Mouse (Mus musculus): ENCODE results near the gene Dhx40.

Gene Dhx40

DNA sequence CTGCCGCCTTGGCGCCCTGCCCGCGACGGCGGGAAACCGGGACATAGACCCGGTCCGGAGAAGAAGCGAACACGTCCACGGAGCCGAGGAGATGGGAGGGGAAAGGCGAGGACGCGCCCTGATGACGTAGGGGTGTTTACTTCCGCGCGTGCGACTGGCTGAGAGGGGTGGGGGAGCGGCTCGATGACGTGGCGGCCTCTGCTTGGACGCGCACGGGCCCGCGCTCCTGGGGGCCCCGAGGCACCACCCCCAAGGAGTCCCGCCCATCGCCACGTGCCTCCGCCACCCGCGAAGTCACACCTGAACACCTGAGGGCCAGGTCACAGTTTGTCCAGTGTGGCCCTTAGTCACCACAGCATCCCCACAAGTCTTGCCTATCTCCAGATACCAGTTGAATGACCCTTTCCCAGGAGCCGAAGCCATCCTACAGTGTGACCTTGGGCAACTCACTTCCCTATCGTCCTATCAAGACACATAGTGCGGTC is at the start of gene Dhx40:
Gene Dhx40, minus strand, starts transcription at position 242 of the 485 bp plus-strand sequence.
- peak; percentile 97 to 98 for DNase-seq

DNA sequence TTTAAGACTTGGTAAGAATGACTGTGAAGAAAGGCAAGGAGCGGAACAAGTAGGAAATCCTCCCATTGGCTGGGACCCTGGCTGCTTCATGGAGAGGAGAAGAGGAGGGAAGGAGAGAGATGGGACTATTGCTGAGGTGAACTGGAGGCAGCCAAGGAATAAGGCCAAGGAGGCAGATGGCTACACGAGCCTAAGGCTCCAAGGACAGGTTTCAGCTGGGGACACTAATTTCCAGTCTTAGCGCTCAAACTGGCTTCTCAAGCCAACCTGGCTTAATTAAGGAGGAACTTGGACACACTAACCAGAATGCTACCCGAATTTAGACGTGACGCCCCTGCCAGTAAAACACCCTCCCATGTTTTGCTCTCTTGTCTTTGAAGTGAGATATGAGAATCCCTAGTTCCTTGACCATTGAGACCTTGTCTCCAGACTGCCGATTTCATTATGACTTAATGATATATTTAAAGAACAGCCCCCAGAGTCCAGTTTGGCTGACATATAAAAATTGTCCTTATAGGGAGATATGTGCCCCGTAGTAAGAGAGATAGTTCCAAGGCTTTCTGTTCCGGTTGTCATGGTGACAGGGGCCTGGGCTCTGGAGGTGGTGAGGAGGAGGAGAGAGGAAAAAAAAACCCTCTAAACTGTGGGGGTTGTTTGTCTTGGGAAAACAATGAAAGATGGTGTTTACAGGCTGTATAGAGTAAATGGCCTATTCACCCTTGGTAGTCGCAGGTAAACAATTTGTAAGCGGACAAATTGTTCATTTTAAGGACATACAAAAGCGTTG is 48.3 kb upstream of the Dhx40 start:
- DNase-seq, result peak; percentile 69 to 78

DNA sequence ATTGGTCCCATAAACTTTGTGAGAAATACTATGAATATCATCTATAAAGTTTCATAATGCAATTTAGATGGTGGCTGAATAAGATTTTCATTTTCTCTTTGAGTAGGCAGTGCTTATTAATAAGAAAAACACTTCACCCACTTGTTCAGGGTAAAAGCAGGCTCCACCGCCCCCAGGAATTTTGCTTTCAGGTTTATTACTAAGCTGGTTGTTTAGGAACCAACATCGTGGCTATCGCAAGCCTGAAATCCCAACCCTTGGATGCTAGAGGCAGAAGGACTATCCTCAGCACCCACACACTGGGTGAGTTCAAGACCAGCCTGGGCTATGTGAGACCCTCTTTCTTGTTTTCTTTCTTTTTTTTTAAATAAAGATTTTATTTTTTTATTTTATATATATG is 45.5 kb upstream of the Dhx40 start:
- no peak for DNase-seq

- DNase-seq, result peak; percentile 51 to 57
These were observed 45.0 kb upstream of the Dhx40 start for GRCm38 (mm10) chr11:86852534-86853054.

DNA sequence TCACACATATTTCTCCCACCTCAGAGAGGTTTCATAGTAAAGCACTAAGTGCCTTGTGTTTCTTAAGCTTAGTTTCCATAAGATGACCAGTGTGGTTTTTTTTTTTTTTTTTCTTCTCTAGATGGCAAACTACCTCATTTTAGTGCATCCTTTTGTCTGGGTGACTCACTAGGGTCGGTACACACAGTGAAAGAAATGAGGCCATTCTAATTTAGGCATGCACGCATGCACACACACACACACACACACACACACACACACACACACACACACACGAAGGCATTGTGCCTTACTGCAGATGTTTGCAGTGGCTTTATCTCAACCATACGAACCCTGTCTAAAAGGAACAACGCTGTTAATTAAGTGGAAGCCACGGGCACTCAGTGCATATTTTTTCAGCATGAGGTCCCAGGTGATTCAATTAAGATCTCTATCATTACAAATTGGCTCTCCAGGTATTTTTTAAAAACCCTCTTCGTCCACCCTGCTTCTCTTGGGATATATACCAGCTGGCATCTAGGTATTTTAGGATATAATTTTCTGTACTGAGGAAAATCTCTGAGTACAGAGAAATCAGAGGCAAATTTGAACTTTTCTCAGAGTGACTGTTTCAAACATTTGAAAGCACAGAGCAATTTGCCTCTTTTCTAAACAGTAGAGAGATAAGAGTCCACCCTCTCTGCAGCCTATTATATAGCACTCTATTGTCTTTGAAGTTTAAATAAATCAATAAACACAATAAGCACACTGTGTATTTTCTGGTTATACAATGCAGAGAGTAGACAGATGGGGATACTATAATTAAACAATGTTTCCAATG is 44.4 kb upstream of the Dhx40 start:
- DNase-seq, result peak; percentile 33 to 38

DNA sequence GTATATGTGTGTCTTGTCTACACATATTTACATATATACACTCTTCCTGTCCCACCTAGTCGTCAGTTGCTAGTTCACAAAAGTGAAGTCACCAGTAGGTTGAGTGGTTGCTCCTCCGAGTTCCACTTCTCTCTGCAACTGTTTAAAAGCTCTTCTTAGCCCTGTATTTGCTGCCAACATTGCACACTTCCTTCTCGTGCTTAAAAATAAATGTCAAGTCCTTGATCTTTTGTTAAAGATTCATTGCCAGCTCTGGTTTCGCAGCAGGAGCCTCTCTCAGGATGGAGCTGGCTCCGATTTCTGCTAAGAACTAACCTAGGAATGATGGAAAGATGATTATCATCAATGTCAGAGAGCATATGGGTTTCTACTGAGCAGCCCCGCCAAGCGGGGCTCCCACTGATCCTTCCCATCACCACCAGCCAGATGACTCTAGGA is 43.7 kb upstream of the Dhx40 start:
- DNase-seq, result peak; percentile 76 to 83

DNA sequence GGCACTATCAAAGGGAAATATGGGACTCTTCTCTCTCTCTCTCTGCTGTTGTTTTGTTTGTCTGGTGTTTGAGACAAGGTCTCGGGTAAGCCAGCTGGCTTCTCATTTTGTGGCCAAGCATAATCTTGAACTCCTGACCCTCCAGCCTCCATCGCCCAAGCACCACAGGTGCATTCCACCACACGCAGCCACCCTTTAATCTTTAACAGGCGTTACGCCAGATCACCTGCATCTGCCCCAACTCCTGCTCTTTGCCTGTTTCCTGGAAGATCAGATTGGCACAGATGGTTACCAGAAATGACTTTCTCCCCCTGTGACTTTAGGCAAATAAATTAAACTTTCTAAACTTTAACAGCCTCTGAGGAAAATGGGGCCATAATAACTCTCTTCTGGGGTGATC is 36.3 kb upstream of the Dhx40 start:
- no peak for DNase-seq

GRCm38 (mm10) chr11:86841261-86841660 is 33.7 kb upstream of the Dhx40 start:
- DNase-seq, result no peak

DNA sequence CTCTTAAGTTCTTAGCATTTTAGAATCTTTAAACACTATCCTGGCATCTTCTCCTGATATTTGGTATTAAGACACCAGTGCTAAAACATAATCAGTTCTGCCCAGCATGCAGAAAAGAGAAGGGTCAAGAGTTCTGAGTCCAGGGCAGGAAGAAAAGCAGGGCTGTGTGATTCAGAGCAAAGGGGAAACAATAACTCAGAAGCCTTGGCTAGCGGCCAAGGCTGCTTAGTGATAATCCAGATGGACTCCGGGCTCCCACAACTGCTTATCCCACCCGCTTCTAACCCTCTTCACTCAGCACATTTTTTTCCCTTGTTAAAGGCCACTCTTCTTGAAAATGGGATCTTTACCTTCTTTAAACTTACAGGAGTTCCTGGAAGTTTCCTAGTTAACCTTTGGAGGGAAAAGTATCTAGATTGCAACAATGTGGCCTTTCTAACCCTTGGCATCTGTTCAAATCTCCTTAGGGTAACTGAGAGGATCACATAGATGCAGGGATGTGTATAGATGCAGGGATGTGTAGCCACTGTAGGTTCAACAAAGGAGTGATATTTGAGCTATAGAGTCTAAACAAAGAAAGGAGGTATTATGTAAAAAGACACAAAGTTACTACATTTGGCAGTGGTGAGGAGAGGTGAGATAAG is 33.1 kb upstream of the Dhx40 start:
- DNase-seq, result peak; percentile 51 to 61

- no peak for DNase-seq
These were observed 32.3 kb upstream of the Dhx40 start for GRCm38 (mm10) chr11:86839716-86840447.

- no peak for DNase-seq
These were observed 31.2 kb upstream of the Dhx40 start for GRCm38 (mm10) chr11:86838792-86839191.

DNA sequence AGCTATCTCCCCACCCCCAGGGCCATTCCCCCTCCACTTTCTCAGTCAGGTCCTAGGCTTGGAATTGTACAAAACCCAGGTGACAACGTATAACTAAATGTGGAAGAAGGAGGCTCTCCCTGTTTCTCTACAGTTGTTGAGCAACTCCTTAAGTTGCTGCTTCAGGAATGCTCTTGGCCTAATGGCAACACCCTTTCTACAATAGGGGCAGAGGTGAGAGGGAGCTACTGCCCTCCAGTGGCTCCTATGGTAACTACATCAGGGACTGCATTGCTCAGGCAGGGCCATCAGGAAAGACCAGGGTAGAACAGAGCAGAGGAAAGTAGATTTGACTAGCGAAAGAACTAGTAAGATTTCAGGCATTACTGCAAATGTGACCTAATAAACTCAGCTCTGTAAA is 28.8 kb upstream of the Dhx40 start:
- DNase-seq, result peak; percentile 76 to 78

- DNase-seq, result no peak
These were observed 27.2 kb upstream of the Dhx40 start for GRCm38 (mm10) chr11:86834628-86835338.

GRCm38 (mm10) chr11:86834050-86834449 is 26.5 kb upstream of the Dhx40 start:
- peak; percentile 42 to 45 for DNase-seq

GRCm38 (mm10) chr11:86833153-86833552 is 25.6 kb upstream of the Dhx40 start:
- no peak for DNase-seq

- no peak for DNase-seq
These were observed 20.9 kb upstream of the Dhx40 start for GRCm38 (mm10) chr11:86828396-86828795.

GRCm38 (mm10) chr11:86827476-86828245 is 20.1 kb upstream of the Dhx40 start:
- DNase-seq, result no peak

DNA sequence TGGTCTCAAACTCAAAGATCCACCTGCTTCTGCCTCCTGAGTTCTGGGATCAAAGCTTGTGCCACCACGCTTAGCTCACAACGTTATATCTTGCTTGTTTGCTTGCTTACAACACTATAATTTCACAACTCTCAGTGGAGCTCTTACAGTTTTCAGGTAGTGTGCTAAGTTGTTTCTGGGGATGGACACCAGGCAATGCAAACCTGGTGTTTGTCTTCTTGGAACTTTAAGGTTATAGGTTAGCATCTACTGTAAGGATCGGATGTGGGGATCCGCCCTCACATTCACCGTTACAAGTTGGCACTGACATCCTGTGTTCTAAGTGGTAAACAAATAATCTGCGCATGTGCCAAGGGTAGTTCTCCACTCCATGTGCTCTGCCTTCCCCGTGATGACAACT is 16.9 kb upstream of the Dhx40 start:
- no peak for DNase-seq

GRCm38 (mm10) chr11:86822531-86822930 is 15.0 kb upstream of the Dhx40 start:
- no peak for DNase-seq

GRCm38 (mm10) chr11:86819536-86819935 is 12.0 kb upstream of the Dhx40 start:
- DNase-seq, result no peak

DNA sequence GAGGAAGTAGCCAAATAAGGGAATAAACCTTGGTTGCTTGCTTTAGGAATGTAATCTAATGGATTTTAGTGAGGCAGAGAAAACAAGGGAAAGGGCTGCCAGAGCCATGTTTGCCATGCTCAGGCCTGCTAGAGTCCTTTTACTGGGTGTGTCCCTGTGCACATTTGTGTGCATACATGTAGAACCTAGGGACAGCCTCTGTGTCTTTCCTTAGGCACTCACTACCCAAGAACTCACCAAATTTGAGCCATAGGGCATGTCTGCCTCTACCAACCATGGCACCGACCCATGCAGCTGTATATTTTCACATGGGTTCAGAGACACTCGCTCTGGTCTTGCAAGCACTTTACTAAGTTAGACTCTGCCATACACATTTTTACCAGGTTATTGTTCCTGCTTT is 11.4 kb upstream of the Dhx40 start:
- no peak for DNase-seq

All from cerebellum, postnatal 10 days (tissue).